Mouse (Mus musculus) CH12.LX (cell line): ENCODE data around the gene Ston2.

ENCODE experiments used
- CTCF ChIP-seq, 2 experiments: IDR thresholded peaks in 1 of 2; conservative IDR thresholded peaks in 1 of 2; 2 replicates each; pipeline ENCODE4 v1.5.1; 2011 to 2012; ENCODE audit warnings: low read depth in 2 of 2, low read length in 2 of 2, improper control_type of control experiment in 1 of 2, inconsistent platforms in 1 of 2, mild to moderate bottlenecking in 1 of 2, moderate library complexity in 1 of 2
- EP300 ChIP-seq: IDR thresholded peaks from 2 replicates; pipeline ENCODE4 v1.6.1; 2011; ENCODE audit warnings: low read length, improper control_type of control experiment
- MAX ChIP-seq: IDR thresholded peaks from 2 replicates; pipeline ENCODE4 v1.6.1; 2011; ENCODE audit warnings: low read length, improper control_type of control experiment
- MYC ChIP-seq: IDR thresholded peaks from 2 replicates; pipeline ENCODE4 v1.6.1; 2011; ENCODE audit warnings: low read depth, mild to moderate bottlenecking, improper control_type of control experiment, low read length
- NELFE ChIP-seq: IDR thresholded peaks from 2 replicates; pipeline ENCODE4 v1.6.1; 2011; ENCODE audit warnings: low read depth, low read length, improper control_type of control experiment
- POLR2A ChIP-seq: IDR thresholded peaks from 2 replicates; pipeline ENCODE4 v1.6.1; 2011; ENCODE audit warnings: low read depth, mild to moderate bottlenecking, improper control_type of control experiment, low read length
- TCF12 ChIP-seq: IDR thresholded peaks from 2 replicates; pipeline ENCODE4 v1.6.1; 2014; ENCODE audit warnings: low read depth, mild to moderate bottlenecking, inconsistent platforms, low read length, improper control_type of control experiment

DNA sequence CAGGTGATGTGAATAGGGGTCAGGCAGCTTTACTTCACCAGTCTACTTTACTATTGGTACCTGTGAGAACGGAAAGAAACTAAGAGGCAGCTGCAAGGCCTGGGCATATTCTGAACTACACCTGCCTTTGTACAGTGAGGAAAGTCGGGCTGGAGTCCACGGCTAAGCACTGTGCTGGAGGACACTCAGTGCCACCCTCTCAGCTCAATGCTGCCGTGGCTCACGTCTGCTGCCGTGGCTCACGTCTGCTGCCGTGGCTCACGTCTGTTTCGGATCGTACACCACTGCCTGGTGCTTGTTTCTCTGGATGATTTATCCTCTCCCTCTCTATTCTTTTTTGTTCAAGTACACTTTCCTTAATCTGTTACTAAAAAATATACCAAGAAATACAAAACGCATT is 32.3 kb upstream of the Ston2 start:
- TF ChIP-seq MAX (no peak), CTCF (conservative IDR thresholded peaks at IDR 0.05 in 1 of 2, IDR thresholded peaks at IDR 0.05 in 1 of 2; ENCODE audit: low read depth in 2 of 2, low read length in 2 of 2) (no peak), EP300 (no peak), TCF12 (no peak), MYC (no peak), POLR2A (no peak), NELFE (no peak)
